Mouse (Mus musculus) ES-E14 (cell line): ENCODE results near the gene Vps8. TPM values are rescaled to one million over a fixed set of nuclear protein-coding genes. Genes with fewer than 3 reads are reported as not detected.

ENCODE experiments used
- DNase-seq: peaks from one replicate; pipeline ENCODE4 v3.0.0-alpha.2; 2013; ENCODE audit warnings: low read depth, low spot score
- H3K27ac ChIP-seq: 2 replicates; pipeline ENCODE4 v1.5.1; 2012; ENCODE audit warnings: low read depth, mild to moderate bottlenecking, low read length, moderate library complexity, mixed read lengths; ENCODE audit not compliant: poor library complexity, insufficient read depth, severe bottlenecking
- H3K36me3 ChIP-seq: 2 replicates; pipeline ENCODE4 v1.6.1; 2012; ENCODE audit warnings: mild to moderate bottlenecking, low read length, moderate library complexity, mixed read lengths; ENCODE audit not compliant: control insufficient read depth, poor library complexity, insufficient read depth, severe bottlenecking
- H3K4me1 ChIP-seq, 2 experiments: fragments of 150-350 bp in 1 of 2; sonication (generic) in 1 of 2; 2 replicates each; pipeline ENCODE4 v1.6.1; 2012; ENCODE audit warnings: low read length in 2 of 2, mild to moderate bottlenecking in 1 of 2, mixed read lengths in 1 of 2; ENCODE audit not compliant: control insufficient read depth in 2 of 2, insufficient read depth in 2 of 2, poor library complexity in 1 of 2
- H3K4me3 ChIP-seq, 2 experiments: fragments of 150-350 bp in 1 of 2; sonication (generic) in 1 of 2; 2 replicates each; pipeline ENCODE4 v1.5.1; 2012; ENCODE audit warnings: low read length in 2 of 2, low read depth in 1 of 2, mild to moderate bottlenecking in 1 of 2, mixed read lengths in 1 of 2; ENCODE audit not compliant: insufficient read depth in 1 of 2, poor library complexity in 1 of 2, severe bottlenecking in 1 of 2
- H3K9ac ChIP-seq: 2 replicates; pipeline ENCODE4 v1.6.1; 2012; ENCODE audit warnings: low read depth, mild to moderate bottlenecking, low read length, mixed read lengths; ENCODE audit not compliant: poor library complexity, insufficient read depth, severe bottlenecking
- H3K9me3 ChIP-seq: fragments of 150-350 bp; sonication (generic); 2 replicates; pipeline ENCODE4 v1.6.1; 2012; ENCODE audit warnings: low read depth, mild to moderate bottlenecking, low read length; ENCODE audit not compliant: control insufficient read depth, insufficient read depth
- CHD2 ChIP-seq: IDR thresholded peaks from 2 replicates; pipeline ENCODE4 v1.6.1; 2014; ENCODE audit warnings: mild to moderate bottlenecking, low read depth, low read length, inconsistent platforms
- HCFC1 ChIP-seq: IDR thresholded peaks from 2 replicates; pipeline ENCODE4 v1.6.1; 2012; ENCODE audit warnings: low read length, inconsistent platforms, borderline replicate concordance; ENCODE audit not compliant: insufficient read depth
- MAFK ChIP-seq: IDR thresholded peaks from 2 replicates; pipeline ENCODE4 v1.6.1; 2014; ENCODE audit warnings: mild to moderate bottlenecking, low read depth, low read length, inconsistent platforms; ENCODE audit not compliant: insufficient read depth
- ZC3H11A ChIP-seq: IDR thresholded peaks from 2 replicates; pipeline ENCODE4 v1.6.1; 2012; ENCODE audit warnings: low read depth, mild to moderate bottlenecking, inconsistent platforms, low read length, borderline replicate concordance
- ZNF384 ChIP-seq: IDR thresholded peaks from 2 replicates; pipeline ENCODE4 v1.6.1; 2012; ENCODE audit warnings: low read depth, low read length, inconsistent platforms
- in situ Hi-C, 2 experiments: fragments of 600-800 bp; cut with MboI; formaldehyde crosslinking; loops; one replicate each; pipeline ENCODE4 v1.15.1; 2025; ENCODE audit warnings: low sequenced_read_pairs in 2 of 2, inconsistent platforms in 1 of 2; ENCODE audit not compliant: unreplicated experiment in 2 of 2
- total RNA-seq: library from RNA; depleted of rRNA; stranded (reverse); fragments of 300-350 nt; gene quantifications from 2 replicates; pipeline ENCODE4 v1.2.3, GENCODE M21; 2012

Vps8 gene
- total RNA-seq, 1 experiment: 12.5 TPM

DNA sequence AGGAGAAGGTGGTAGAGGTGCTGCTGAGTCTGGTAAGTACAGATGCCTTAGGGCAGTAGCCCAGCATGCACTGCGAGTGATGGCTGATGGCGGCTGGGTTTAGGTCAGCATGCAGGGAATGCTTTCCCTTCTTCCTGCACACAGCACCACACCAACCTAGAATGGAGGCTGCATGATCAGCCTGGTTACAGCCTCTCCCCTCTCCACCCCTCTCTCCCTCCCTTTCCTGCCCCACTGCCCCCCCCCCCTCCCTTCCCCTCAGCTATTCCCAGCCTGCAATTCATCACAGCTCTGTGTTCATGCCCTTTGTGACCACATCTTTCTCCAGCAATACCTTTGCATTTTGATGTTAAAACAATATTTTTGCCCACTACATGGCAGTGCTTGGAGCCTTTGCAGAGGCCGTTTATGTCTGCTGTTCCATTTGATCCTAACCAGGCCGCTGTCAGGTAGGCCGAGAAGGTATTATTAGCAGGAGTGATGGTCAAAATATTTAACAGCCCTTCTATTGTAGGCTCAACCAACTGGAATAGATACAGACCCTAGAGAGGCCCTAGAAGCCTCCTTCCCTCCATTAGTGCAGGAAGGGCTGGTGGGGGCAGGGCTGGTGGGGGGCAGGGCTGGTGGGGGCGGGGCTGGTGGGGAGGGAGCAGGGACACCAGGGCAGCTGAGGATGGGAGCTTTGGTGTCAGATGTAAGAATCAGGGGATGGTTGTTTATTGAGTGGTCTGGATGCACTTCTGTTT lies 17.5 kb upstream of the Vps8 start:
- no peaks in the 10 kb centered on the region; a peak in 1 of 4 replicates for H3K4me1 ChIP-seq
- TF ChIP-seq CHD2 (no peak), HCFC1 (no peak), ZNF384 (no peak), MAFK (no peak), ZC3H11A (no peak)
- no peaks in the 10 kb centered on the region for H3K36me3 ChIP-seq
- H3K27ac ChIP-seq: no peak overlapping the region
- H3K4me3 ChIP-seq: no peak overlapping the region
- no peaks in the 10 kb centered on the region for H3K9me3 ChIP-seq
- H3K9ac ChIP-seq: no peak overlapping the region
- in situ Hi-C loops: no loop called here
- DNase-seq: no peak

DNA sequence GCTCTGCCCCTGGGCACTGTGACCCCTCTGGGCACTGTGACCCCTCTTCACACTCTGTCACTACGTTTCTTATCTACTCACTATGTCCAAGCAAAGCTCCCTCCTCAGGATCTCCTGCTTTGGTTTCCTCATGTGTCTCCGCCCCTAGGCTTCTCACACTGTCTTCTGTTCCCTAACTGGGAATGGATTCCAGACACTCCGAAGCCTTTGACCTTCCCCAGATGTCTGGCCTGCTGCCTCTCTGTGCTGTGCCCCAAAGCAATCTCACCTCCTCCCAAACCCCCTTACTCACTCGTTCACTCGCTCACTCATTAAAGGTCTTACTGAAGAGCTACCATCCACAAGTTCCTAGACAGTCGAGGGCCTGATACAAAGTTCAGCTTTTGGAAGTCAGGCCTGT lies 16.8 kb upstream of the Vps8 start:
- in situ Hi-C loops: no loop called here
- H3K9ac ChIP-seq: no peak overlapping the region
- no peak overlapping the region for H3K27ac ChIP-seq
- H3K9me3 ChIP-seq: no peaks in the 10 kb centered on the region
- no peaks in the 10 kb centered on the region for H3K36me3 ChIP-seq
- TF ChIP-seq MAFK: no peak
- DNase-seq: no peak
- H3K4me1 ChIP-seq: no peaks in the 10 kb centered on the region; a peak in 1 of 4 replicates
- H3K4me3 ChIP-seq: no peak overlapping the region

DNA sequence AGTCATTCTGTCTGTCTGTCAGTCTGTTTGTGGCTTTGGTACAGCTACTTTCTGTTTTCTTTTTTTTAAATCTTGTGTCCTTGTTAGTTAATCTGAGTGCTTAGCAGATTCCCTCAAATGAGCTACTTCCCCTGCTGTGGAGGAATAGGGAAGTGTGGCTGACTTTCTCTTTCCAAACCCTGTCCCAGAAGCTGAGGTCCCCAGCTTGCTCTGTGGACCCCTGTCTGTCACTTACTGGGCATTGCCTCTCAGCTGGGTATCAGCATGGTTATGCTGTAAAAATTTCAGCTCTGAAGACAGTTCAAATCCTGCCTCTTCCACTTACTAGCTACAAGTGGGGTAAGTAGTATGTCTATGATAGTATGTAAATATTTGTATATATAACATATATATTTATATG lies 11.1 kb upstream of the Vps8 start:
- Histone ChIP-seq H3K9ac (no peak overlapping the region), H3K36me3 (no peaks in the 10 kb centered on the region), H3K4me3 (no peak overlapping the region), H3K4me1 (no peaks in the 10 kb centered on the region; a peak in 1 of 4 replicates), H3K27ac (no peak overlapping the region), H3K9me3 (no peaks in the 10 kb centered on the region)
- DNase-seq: no peak
- TF ChIP-seq HCFC1 (no peak), ZNF384 (no peak), CHD2 (no peak), ZC3H11A (no peak)
- in situ Hi-C loops: no loop called here

DNA sequence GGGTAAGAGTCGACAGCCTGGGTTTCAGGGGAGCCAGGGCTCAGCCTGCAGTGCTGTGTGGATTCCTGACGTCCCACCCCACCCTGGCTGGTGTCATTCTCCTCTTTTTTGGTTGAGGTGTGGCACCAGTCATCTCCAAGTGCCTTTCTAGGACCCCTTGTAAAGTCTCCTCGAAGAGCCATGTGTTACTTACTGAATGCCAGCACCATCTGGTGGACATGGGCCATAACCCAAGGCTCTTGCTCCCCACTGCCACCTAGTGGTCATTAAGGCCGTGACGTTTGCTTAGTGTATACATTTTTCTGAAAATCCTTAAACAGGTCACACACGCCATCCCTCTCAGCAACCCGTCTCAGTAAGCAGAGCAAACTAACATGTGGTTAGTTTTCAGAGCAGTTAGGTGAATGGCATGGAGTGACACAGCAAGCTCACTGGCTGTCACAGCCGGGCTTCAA lies 10.3 kb upstream of the Vps8 start:
- H3K27ac ChIP-seq: no peak overlapping the region

DNA sequence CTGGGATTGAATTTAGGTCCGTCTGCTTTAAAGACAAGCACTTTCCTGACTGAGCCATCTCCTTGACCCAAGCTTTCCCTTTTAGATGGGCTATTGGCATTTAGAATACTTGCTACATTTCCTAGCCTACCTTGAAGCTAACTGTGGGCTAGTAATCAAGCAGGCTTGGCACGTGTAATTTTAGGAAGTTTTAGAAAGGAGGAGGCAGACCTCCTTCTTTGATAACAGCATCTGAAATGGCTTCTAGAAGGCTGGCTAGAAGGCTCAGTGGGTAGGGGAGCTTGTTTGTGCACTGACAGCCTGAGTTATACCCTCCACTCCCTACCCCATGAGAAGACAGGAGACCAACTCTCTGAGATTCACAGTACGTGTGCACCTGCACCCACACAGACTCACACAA lies 9.1 kb upstream of the Vps8 start:
- H3K27ac ChIP-seq: no peak overlapping the region
- no peak for DNase-seq
- in situ Hi-C loops: no loop called here
- no peak overlapping the region for H3K4me3 ChIP-seq
- no peaks in the 10 kb centered on the region; a peak in 1 of 4 replicates for H3K4me1 ChIP-seq
- no peak overlapping the region for H3K9ac ChIP-seq
- H3K9me3 ChIP-seq: no peaks in the 10 kb centered on the region
- TF ChIP-seq ZC3H11A (no peak), HCFC1 (no peak), MAFK (no peak), CHD2 (no peak), ZNF384 (no peak)
- no peaks in the 10 kb centered on the region for H3K36me3 ChIP-seq

More for the DNA sequence above, 10.3 kb upstream of the Vps8 start:
- Histone ChIP-seq H3K9me3 (no peaks in the 10 kb centered on the region), H3K36me3 (no peaks in the 10 kb centered on the region), H3K4me3 (no peak overlapping the region), H3K9ac (no peak overlapping the region), H3K4me1 (no peaks in the 10 kb centered on the region; a peak in 1 of 4 replicates)
- in situ Hi-C loops: no loop called here
- DNase-seq: peak; percentile 92
- TF ChIP-seq CHD2: no peak
- TF ChIP-seq ZC3H11A: peak; percentile 83
- no peak for TF ChIP-seq MAFK
- 0 out of 2 replicates have a peak, but pooled peaks have one; percentile 14 for TF ChIP-seq ZNF384
- peak; percentile 18; the same call in 1 of the 2 replicates for TF ChIP-seq HCFC1
